Mouse (Mus musculus): ENCODE measurements around the gene Adat3. TPM values are rescaled to one million over a fixed set of nuclear protein-coding genes. Genes with fewer than 3 reads are reported as not detected.
"Not testable (repeated sequence)": the region's sequence is repeated elsewhere in the genome, so short reads cannot be mapped to it uniquely, and the experiment has no call there.

Gene Adat3
- polyA plus RNA-seq, 1 experiment from 2014 or later: 4.8 TPM

GRCm38 (mm10) chr10:80625764-80626163, 23.1 kb downstream of the Adat3 start:
- 86% methylated on average over 4 of the region's 4 CpGs for WGBS
- Histone ChIP-seq H3K4me3 (ENCODE audit: low read depth, low read length) (no peak overlapping the region), H3K9me3 (ENCODE audit: low read length) (no peaks in the 10 kb centered on the region), H3K4me1 (ENCODE audit: insufficient read depth, low read depth, low read length) (peaks cover 13% of the 10 kb centered on the region; the same call in 1 of the 2 replicates), H3K36me3 (ENCODE audit: insufficient read depth, low read length) (no peaks in the 10 kb centered on the region), H3K27me3 (replicated peaks; ENCODE audit: insufficient read depth, low read length) (no peaks in the 10 kb centered on the region), H3K9ac (replicated peaks; ENCODE audit: low read depth) (no peak overlapping the region), H3K4me2 (replicated peaks; ENCODE audit: low read depth, low read length) (no peak overlapping the region), H3K27ac (ENCODE audit: low read length) (no peak overlapping the region)
- no peak for TF ChIP-seq CTCF (IDR thresholded peaks at IDR 0.05)
- no peak for TF ChIP-seq EP300 (IDR thresholded peaks at IDR 0.05)
- ATAC-seq (no peak), DNase-seq (ENCODE audit: low spot score) (no peak)

GRCm38 (mm10) chr10:80627685-80628084, 25.0 kb downstream of the Adat3 start:
- Histone ChIP-seq H3K36me3 (ENCODE audit: insufficient read depth, low read length) (no peaks in the 10 kb centered on the region), H3K9ac (replicated peaks; ENCODE audit: low read depth) (no peak overlapping the region), H3K4me2 (replicated peaks; ENCODE audit: low read depth, low read length) (no peak overlapping the region), H3K4me3 (ENCODE audit: low read depth, low read length) (no peak overlapping the region), H3K4me1 (ENCODE audit: insufficient read depth, low read depth, low read length) (peaks cover 13% of the 10 kb centered on the region; the same call in 1 of the 2 replicates), H3K27ac (ENCODE audit: low read length) (no peak overlapping the region), H3K27me3 (replicated peaks; ENCODE audit: insufficient read depth, low read length) (no peaks in the 10 kb centered on the region), H3K9me3 (ENCODE audit: low read length) (no peaks in the 10 kb centered on the region)
- WGBS: 44% methylated on average over 2 of the region's 2 CpGs
- no peak for TF ChIP-seq CTCF (IDR thresholded peaks at IDR 0.05)
- no peak for TF ChIP-seq EP300 (IDR thresholded peaks at IDR 0.05)
- DNase-seq (ENCODE audit: low spot score) (peak; percentile 63), ATAC-seq (peak; percentile 35)

- H3K4me1 ChIP-seq (ENCODE audit: insufficient read depth, low read depth, low read length): peaks cover 11% of the 10 kb centered on the region; the same call in 1 of the 2 replicates
- H3K27ac ChIP-seq (ENCODE audit: low read length): no peak overlapping the region
- no peaks in the 10 kb centered on the region for H3K27me3 ChIP-seq (replicated peaks; ENCODE audit: insufficient read depth, low read length)
- WGBS: 82% methylated on average over 9 of the region's 9 CpGs
- H3K9me3 ChIP-seq (ENCODE audit: low read length): no peaks in the 10 kb centered on the region
- no peak for ATAC-seq
- TF ChIP-seq EP300 (IDR thresholded peaks at IDR 0.05): no peak
- no peak overlapping the region for H3K4me3 ChIP-seq (ENCODE audit: low read depth, low read length)
- no peak for DNase-seq (ENCODE audit: low spot score)
- H3K9ac ChIP-seq (replicated peaks; ENCODE audit: low read depth): no peak overlapping the region
- H3K4me2 ChIP-seq (replicated peaks; ENCODE audit: low read depth, low read length): no peak overlapping the region
- no peaks in the 10 kb centered on the region for H3K36me3 ChIP-seq (ENCODE audit: insufficient read depth, low read length)
These were observed 26.2 kb downstream of the Adat3 start for GRCm38 (mm10) chr10:80628925-80629324.

GRCm38 (mm10) chr10:80635345-80635744, 32.7 kb downstream of the Adat3 start:
- ATAC-seq (no peak), DNase-seq (ENCODE audit: low spot score) (no peak)
- Histone ChIP-seq H3K27me3 (replicated peaks; ENCODE audit: insufficient read depth, low read length) (no peaks in the 10 kb centered on the region), H3K36me3 (ENCODE audit: insufficient read depth, low read length) (peaks cover 54% of the 10 kb centered on the region), H3K4me3 (ENCODE audit: low read depth, low read length) (no peak overlapping the region), H3K27ac (ENCODE audit: low read length) (no peak overlapping the region), H3K9ac (replicated peaks; ENCODE audit: low read depth) (no peak overlapping the region), H3K4me1 (ENCODE audit: insufficient read depth, low read depth, low read length) (no peaks in the 10 kb centered on the region), H3K4me2 (replicated peaks; ENCODE audit: low read depth, low read length) (no peak overlapping the region), H3K9me3 (ENCODE audit: low read length) (no peaks in the 10 kb centered on the region)
- no peak for TF ChIP-seq EP300 (IDR thresholded peaks at IDR 0.05)
- no peak for TF ChIP-seq CTCF (IDR thresholded peaks at IDR 0.05)
- WGBS: 70% methylated on average over 6 of the region's 6 CpGs

- no peak overlapping the region for H3K27ac ChIP-seq (ENCODE audit: low read length)
- peaks cover 16% of the 10 kb centered on the region; the same call in 1 of the 2 replicates for H3K36me3 ChIP-seq (ENCODE audit: insufficient read depth, low read length)
- no peak overlapping the region for H3K4me2 ChIP-seq (replicated peaks; ENCODE audit: low read depth, low read length)
- TF ChIP-seq CTCF (IDR thresholded peaks at IDR 0.05): no peak
- no peak for TF ChIP-seq EP300 (IDR thresholded peaks at IDR 0.05)
- H3K4me1 ChIP-seq (ENCODE audit: insufficient read depth, low read depth, low read length): no peaks in the 10 kb centered on the region
- H3K4me3 ChIP-seq (ENCODE audit: low read depth, low read length): no peak overlapping the region
- H3K9me3 ChIP-seq (ENCODE audit: low read length): no peaks in the 10 kb centered on the region
- DNase-seq (ENCODE audit: low spot score) (no peak), ATAC-seq (no peak)
- 92% methylated on average over 10 of the region's 10 CpGs for WGBS
- no peak overlapping the region for H3K9ac ChIP-seq (replicated peaks; ENCODE audit: low read depth)
- H3K27me3 ChIP-seq (replicated peaks; ENCODE audit: insufficient read depth, low read length): no peaks in the 10 kb centered on the region
These were observed 44.3 kb downstream of the Adat3 start for GRCm38 (mm10) chr10:80646936-80647335.

GRCm38 (mm10) chr10:80649910-80650309, 47.2 kb downstream of the Adat3 start:
- H3K4me3 ChIP-seq (ENCODE audit: low read depth, low read length); H3K27ac ChIP-seq (ENCODE audit: low read length); H3K9me3 ChIP-seq (ENCODE audit: low read length); ATAC-seq; H3K27me3 ChIP-seq (replicated peaks; ENCODE audit: insufficient read depth, low read length); DNase-seq (ENCODE audit: low spot score); H3K36me3 ChIP-seq (ENCODE audit: insufficient read depth, low read length); H3K4me1 ChIP-seq (ENCODE audit: insufficient read depth, low read depth, low read length); H3K4me2 ChIP-seq (replicated peaks; ENCODE audit: low read depth, low read length); H3K9ac ChIP-seq (replicated peaks; ENCODE audit: low read depth): not testable (repeated sequence)
- WGBS: 83% methylated on average over 6 of the region's 6 CpGs

GRCm38 (mm10) chr10:80650392-80650791, 47.7 kb downstream of the Adat3 start:
- ATAC-seq: no peak
- peaks cover 2% of the 10 kb centered on the region; the same call in 1 of the 2 replicates for H3K4me1 ChIP-seq (ENCODE audit: insufficient read depth, low read depth, low read length)
- no peak overlapping the region for H3K4me2 ChIP-seq (replicated peaks; ENCODE audit: low read depth, low read length)
- no peak overlapping the region for H3K9ac ChIP-seq (replicated peaks; ENCODE audit: low read depth)
- H3K36me3 ChIP-seq (ENCODE audit: insufficient read depth, low read length): 0 out of 2 replicates have a peak, but pooled peaks cover 8% of the 10 kb centered on the region
- H3K27me3 ChIP-seq (replicated peaks; ENCODE audit: insufficient read depth, low read length): no peaks in the 10 kb centered on the region
- H3K4me3 ChIP-seq (ENCODE audit: low read depth, low read length): no peak overlapping the region
- TF ChIP-seq EP300 (IDR thresholded peaks at IDR 0.05) (no peak), CTCF (IDR thresholded peaks at IDR 0.05) (no peak)
- no peaks in the 10 kb centered on the region for H3K9me3 ChIP-seq (ENCODE audit: low read length)
- 92% methylated on average over 10 of the region's 10 CpGs for WGBS
- no peak for DNase-seq (ENCODE audit: low spot score)
- H3K27ac ChIP-seq (ENCODE audit: low read length): no peak overlapping the region

Data from lung, postnatal 0 days (tissue).